Mouse (Mus musculus): ENCODE measurements around the gene Vmn2r85. TPM values are rescaled to one million over a fixed set of nuclear protein-coding genes. Genes with fewer than 3 reads are reported as not detected.

Gene Vmn2r85
- polyA plus RNA-seq (2015; fragmentation: Nextera tagmentation; extraction: Ambion mirVana): not detected in 2 replicates

DNA sequence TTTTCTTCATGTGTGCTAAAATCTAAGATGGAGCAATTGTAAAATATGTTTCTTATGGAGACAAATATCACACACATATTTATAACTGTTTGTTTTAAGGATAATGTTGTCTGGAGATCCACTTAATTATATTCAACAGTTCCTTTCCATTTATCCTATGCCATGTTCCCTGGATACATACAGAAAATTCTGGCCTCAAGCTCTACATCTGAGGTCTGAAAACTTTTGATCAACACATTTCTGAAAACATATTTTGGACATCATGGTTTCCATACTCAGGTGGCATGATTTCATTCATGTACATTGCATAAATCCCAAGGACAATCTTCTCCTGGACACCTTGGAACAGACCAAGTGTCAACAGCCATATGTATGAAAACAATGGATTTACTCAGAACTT is at the start of gene Vmn2r85:
Gene Vmn2r85, minus strand, starts transcription at position 101 of the 400 bp plus-strand sequence.

DNA sequence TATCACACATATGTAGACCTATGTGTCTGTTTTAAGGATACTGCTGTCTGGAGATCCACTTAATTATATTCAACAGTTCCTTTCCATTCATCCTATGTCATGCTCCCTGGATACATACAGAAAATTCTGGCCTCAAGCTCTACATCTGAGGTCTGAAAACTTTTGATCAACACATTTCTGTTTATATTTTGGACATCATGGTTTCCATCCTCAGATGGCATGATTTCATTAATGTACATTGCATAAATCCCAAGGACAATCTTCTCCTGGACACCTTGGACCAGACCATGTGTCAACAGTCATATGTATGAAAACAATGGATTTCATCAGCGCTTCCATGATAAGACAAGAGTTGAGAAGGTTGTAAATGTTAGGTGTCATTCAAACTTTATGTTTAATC is 26.4 kb upstream of the Vmn2r85 start, which contains the start of gene Vmn2r86:
Gene Vmn2r86, minus strand, starts transcription at position 101 of the 400 bp plus-strand sequence.

DNA sequence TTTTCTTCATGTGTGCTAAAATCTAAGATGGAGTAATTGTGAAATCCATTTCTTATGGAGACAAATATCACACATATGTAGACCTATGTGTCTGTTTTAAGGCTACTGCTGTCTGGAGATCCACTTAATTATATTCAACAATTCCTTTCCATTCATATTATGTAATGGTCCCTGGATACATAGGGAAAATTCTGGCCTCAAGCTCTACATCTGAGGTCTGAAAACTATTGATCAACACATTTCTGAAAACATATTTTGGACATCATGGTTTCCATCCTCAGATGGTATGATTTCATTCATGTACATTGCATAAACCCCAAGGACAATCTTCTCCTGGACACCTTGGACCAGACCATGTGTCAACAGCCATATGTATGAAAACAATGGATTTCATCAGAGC is 35.3 kb downstream of the Vmn2r85 start, which contains the start of gene Vmn2r84:
Gene Vmn2r84, minus strand, starts transcription at position 101 of the 400 bp plus-strand sequence.

Other genes with a start within 250 kb of the Vmn2r85 start
- gene Olfr826, start 245.5 kb downstream of the Vmn2r85 start, polyA plus RNA-seq (2015; fragmentation: Nextera tagmentation; extraction: Ambion mirVana): not detected in 2 replicates
- not detected in 2 replicates for gene Olfr827, start 215.3 kb downstream of the Vmn2r85 start, polyA plus RNA-seq (2015; fragmentation: Nextera tagmentation; extraction: Ambion mirVana)
- gene Neurod4, start 149.5 kb downstream of the Vmn2r85 start, polyA plus RNA-seq (2015; fragmentation: Nextera tagmentation; extraction: Ambion mirVana): not detected in 2 replicates
- gene Tespa1, start 106.8 kb downstream of the Vmn2r85 start, polyA plus RNA-seq (2015; fragmentation: Nextera tagmentation; extraction: Ambion mirVana): 7.5 and 10.8 TPM in 2 replicates
- 0.08 and 0.17 TPM in 2 replicates for gene Vmn2r84, start 35.4 kb downstream of the Vmn2r85 start, polyA plus RNA-seq (2015; fragmentation: Nextera tagmentation; extraction: Ambion mirVana)
- not detected in 2 replicates for gene Vmn2r86, start 26.3 kb upstream of the Vmn2r85 start, polyA plus RNA-seq (2015; fragmentation: Nextera tagmentation; extraction: Ambion mirVana)
- gene Vmn2r87, start 67.7 kb upstream of the Vmn2r85 start, polyA plus RNA-seq (2015; fragmentation: Nextera tagmentation; extraction: Ambion mirVana): not detected in 2 replicates